Mouse (Mus musculus) forebrain, embryonic 15.5 days (tissue): ENCODE measurements around the gene Cycs. TPM values are rescaled to one million over a fixed set of nuclear protein-coding genes. Genes with fewer than 3 reads are reported as not detected.

Experiments
- ATAC-seq: fragments of 200-750 bp; cut with Nextera tagmentation; replicated peaks from 2 replicates; pipeline ENCODE4 v1.8.0; 2017; ENCODE audit warnings: mild to moderate bottlenecking, moderate TSS enrichment, moderate library complexity
- H3K27ac ChIP-seq: fragments of 300-500 bp; sonication (generic); replicated peaks from 2 replicates; pipeline ENCODE4 v1.5.1; 2015; ENCODE audit warnings: mild to moderate bottlenecking, inconsistent platforms
- H3K27me3 ChIP-seq: fragments of 300-500 bp; sonication (generic); 2 replicates; pipeline ENCODE4 v1.6.1; 2015; ENCODE audit warnings: inconsistent platforms
- H3K36me3 ChIP-seq: fragments of 300-500 bp; sonication (generic); 2 replicates; pipeline ENCODE4 v1.6.1; 2015; ENCODE audit warnings: mild to moderate bottlenecking, inconsistent platforms
- H3K4me1 ChIP-seq: fragments of 300-500 bp; sonication (generic); 2 replicates; pipeline ENCODE4 v1.6.1; 2015; ENCODE audit warnings: inconsistent platforms
- H3K4me2 ChIP-seq: fragments of 300-500 bp; sonication (generic); replicated peaks from 2 replicates; pipeline ENCODE4 v1.6.1; 2015; ENCODE audit warnings: mild to moderate bottlenecking, inconsistent platforms
- H3K4me3 ChIP-seq: fragments of 300-500 bp; sonication (generic); 2 replicates; pipeline ENCODE4 v1.5.1; 2015; ENCODE audit warnings: mild to moderate bottlenecking, inconsistent platforms
- H3K9ac ChIP-seq: fragments of 300-500 bp; sonication (generic); replicated peaks from 2 replicates; pipeline ENCODE4 v1.6.1; 2015; ENCODE audit warnings: mild to moderate bottlenecking, inconsistent platforms
- H3K9me3 ChIP-seq: fragments of 300-500 bp; sonication (generic); 2 replicates; pipeline ENCODE4 v1.6.1; 2016; ENCODE audit warnings: inconsistent platforms
- WGBS: fragments of 180-500 bp; shearing (Covaris S2); methylation state at CpG from one replicate; pipeline ENCODE4 v1.1.7; 2015; ENCODE audit warnings: mixed read lengths; 5-methylcytosine and 5-hydroxymethylcytosine counted together
- polyA plus RNA-seq: library from polyadenylated mRNA; unstranded; fragments of >200 nt; fragmentation: Nextera tagmentation; extraction: Ambion mirVana; gene quantifications from 2 replicates; pipeline ENCODE4 v1.2.1, GENCODE M21; 2015

The Cycs gene
- polyA plus RNA-seq, result 64.2 and 64.4 TPM in 2 replicates

- ATAC-seq, result peak; percentile 99
- Histone ChIP-seq H3K27me3 (no peaks in the 10 kb centered on the region), H3K4me2 (peak within 1 kb of the TSS; percentile 79), H3K4me1 (peaks cover 16% of the 10 kb centered on the region), H3K9me3 (no peaks in the 10 kb centered on the region), H3K9ac (peak within 1 kb of the TSS; percentile 98), H3K27ac (peak within 1 kb of the TSS; percentile 86), H3K36me3 (peaks cover 17% of the 10 kb centered on the region), H3K4me3 (peak within 1 kb of the TSS; percentile 88)
- WGBS, result under 1% methylated on average over 78 of the region's 78 CpGs
These were observed at the start of gene Cycs for GRCm38 (mm10) chr6:50566141-50566996. Gene Cycs (minus strand): TSS chr6:50566538.

GRCm38 (mm10) chr6:50601620-50602019, 35.3 kb upstream of the Cycs start:
- WGBS, result 32% methylated on average over 4 of the region's 4 CpGs

GRCm38 (mm10) chr6:50598560-50598959, 32.2 kb upstream of the Cycs start:
- WGBS, result 46% methylated on average over 5 of the region's 5 CpGs
- no peak overlapping the region for H3K27ac ChIP-seq
- no peaks in the 10 kb centered on the region for H3K27me3 ChIP-seq
- no peak overlapping the region for H3K9ac ChIP-seq
- H3K4me3 ChIP-seq, result no peak overlapping the region
- H3K4me2 ChIP-seq, result no peak overlapping the region
- H3K4me1 ChIP-seq, result peaks cover 8% of the 10 kb centered on the region
- no peaks in the 10 kb centered on the region for H3K36me3 ChIP-seq
- H3K9me3 ChIP-seq, result no peaks in the 10 kb centered on the region
- no peak for ATAC-seq

More at GRCm38 (mm10) chr6:50601620-50602019, 35.3 kb upstream of the Cycs start:
- Histone ChIP-seq H3K4me2 (no peak overlapping the region), H3K4me1 (peaks cover under 1% of the 10 kb centered on the region; the same call in 1 of the 2 replicates), H3K9me3 (no peaks in the 10 kb centered on the region), H3K36me3 (no peaks in the 10 kb centered on the region), H3K9ac (no peak overlapping the region), H3K27ac (no peak overlapping the region), H3K4me3 (no peak overlapping the region), H3K27me3 (no peaks in the 10 kb centered on the region)
- ATAC-seq, result no peak

GRCm38 (mm10) chr6:50596301-50597211, 30.2 kb upstream of the Cycs start, which contains the start of gene 4921507P07Rik:
Gene 4921507P07Rik (minus strand): TSS chr6:50596632.
- no peaks in the 10 kb centered on the region for H3K27me3 ChIP-seq
- peak; percentile 93 for ATAC-seq
- peak within 1 kb of the TSS; percentile 62 for H3K9ac ChIP-seq
- peak within 1 kb of the TSS; percentile 61 for H3K4me3 ChIP-seq
- H3K9me3 ChIP-seq, result no peaks in the 10 kb centered on the region
- peaks cover 8% of the 10 kb centered on the region for H3K4me1 ChIP-seq
- H3K36me3 ChIP-seq, result no peaks in the 10 kb centered on the region
- under 1% methylated on average over 55 of the region's 62 CpGs for WGBS
- H3K27ac ChIP-seq, result peak within 1 kb of the TSS; percentile 37
- peak within 1 kb of the TSS; percentile 99 for H3K4me2 ChIP-seq

GRCm38 (mm10) chr6:50594372-50594771, 28.0 kb upstream of the Cycs start:
- Histone ChIP-seq H3K9ac (no peak overlapping the region), H3K27me3 (no peaks in the 10 kb centered on the region), H3K4me2 (no peak overlapping the region), H3K36me3 (no peaks in the 10 kb centered on the region), H3K4me3 (no peak overlapping the region), H3K4me1 (peaks cover 8% of the 10 kb centered on the region), H3K27ac (no peak overlapping the region), H3K9me3 (no peaks in the 10 kb centered on the region)
- no peak for ATAC-seq
- 86% methylated on average over 2 of the region's 2 CpGs for WGBS

- no peak overlapping the region for H3K27ac ChIP-seq
- H3K4me1 ChIP-seq, result peaks cover 8% of the 10 kb centered on the region
- ATAC-seq, result no peak
- H3K4me3 ChIP-seq, result no peak overlapping the region
- no peaks in the 10 kb centered on the region for H3K27me3 ChIP-seq
- WGBS, result 69% methylated on average over 10 of the region's 10 CpGs
- no peak overlapping the region for H3K4me2 ChIP-seq
- H3K9me3 ChIP-seq, result no peaks in the 10 kb centered on the region
- no peak overlapping the region for H3K9ac ChIP-seq
- no peaks in the 10 kb centered on the region for H3K36me3 ChIP-seq
These were observed 27.1 kb upstream of the Cycs start for GRCm38 (mm10) chr6:50593334-50593845.

- WGBS, result 95% methylated on average over 3 of the region's 3 CpGs
These were observed 23.9 kb upstream of the Cycs start for GRCm38 (mm10) chr6:50590234-50590633.

GRCm38 (mm10) chr6:50588251-50588650, 21.9 kb upstream of the Cycs start:
- Histone ChIP-seq H3K36me3 (no peaks in the 10 kb centered on the region), H3K4me1 (no peaks in the 10 kb centered on the region), H3K27me3 (no peaks in the 10 kb centered on the region), H3K9me3 (no peaks in the 10 kb centered on the region), H3K9ac (no peak overlapping the region), H3K27ac (no peak overlapping the region), H3K4me2 (no peak overlapping the region), H3K4me3 (no peak overlapping the region)
- 95% methylated on average over 1 of the region's 1 CpGs for WGBS
- no peak for ATAC-seq

More at GRCm38 (mm10) chr6:50590234-50590633, 23.9 kb upstream of the Cycs start:
- H3K9me3 ChIP-seq, result no peaks in the 10 kb centered on the region
- H3K27ac ChIP-seq, result no peak overlapping the region
- no peaks in the 10 kb centered on the region for H3K4me1 ChIP-seq
- no peak overlapping the region for H3K4me3 ChIP-seq
- H3K27me3 ChIP-seq, result no peaks in the 10 kb centered on the region
- no peak for ATAC-seq
- H3K4me2 ChIP-seq, result no peak overlapping the region
- no peaks in the 10 kb centered on the region for H3K36me3 ChIP-seq
- no peak overlapping the region for H3K9ac ChIP-seq

GRCm38 (mm10) chr6:50587412-50587811, 21.1 kb upstream of the Cycs start:
- Histone ChIP-seq H3K4me3 (no peak overlapping the region), H3K9me3 (no peaks in the 10 kb centered on the region), H3K4me1 (no peaks in the 10 kb centered on the region), H3K4me2 (no peak overlapping the region), H3K9ac (no peak overlapping the region), H3K27me3 (no peaks in the 10 kb centered on the region), H3K36me3 (no peaks in the 10 kb centered on the region), H3K27ac (no peak overlapping the region)
- 88% methylated on average over 2 of the region's 2 CpGs for WGBS
- ATAC-seq, result no peak

GRCm38 (mm10) chr6:50586316-50586715, 20.0 kb upstream of the Cycs start:
- Histone ChIP-seq H3K4me3 (no peak overlapping the region), H3K4me2 (no peak overlapping the region), H3K27ac (no peak overlapping the region), H3K9ac (no peak overlapping the region), H3K36me3 (no peaks in the 10 kb centered on the region), H3K4me1 (no peaks in the 10 kb centered on the region), H3K27me3 (no peaks in the 10 kb centered on the region), H3K9me3 (no peaks in the 10 kb centered on the region)
- ATAC-seq, result no peak
- 93% methylated on average over 5 of the region's 5 CpGs for WGBS

GRCm38 (mm10) chr6:50585733-50586132, 19.4 kb upstream of the Cycs start:
- 91% methylated on average over 7 of the region's 7 CpGs for WGBS
- Histone ChIP-seq H3K9ac (no peak overlapping the region), H3K27ac (no peak overlapping the region), H3K4me1 (no peaks in the 10 kb centered on the region), H3K9me3 (no peaks in the 10 kb centered on the region), H3K4me3 (no peak overlapping the region), H3K4me2 (no peak overlapping the region), H3K36me3 (no peaks in the 10 kb centered on the region), H3K27me3 (no peaks in the 10 kb centered on the region)
- ATAC-seq, result no peak

- H3K9me3 ChIP-seq, result no peaks in the 10 kb centered on the region
- H3K4me2 ChIP-seq, result no peak overlapping the region
- H3K27ac ChIP-seq, result no peak overlapping the region
- no peaks in the 10 kb centered on the region for H3K36me3 ChIP-seq
- H3K27me3 ChIP-seq, result no peaks in the 10 kb centered on the region
- peaks cover 9% of the 10 kb centered on the region for H3K4me1 ChIP-seq
- no peak overlapping the region for H3K9ac ChIP-seq
- H3K4me3 ChIP-seq, result no peak overlapping the region
- ATAC-seq, result no peak
- WGBS, result 71% methylated on average over 1 of the region's 1 CpGs
These were observed 5.3 kb upstream of the Cycs start for GRCm38 (mm10) chr6:50571661-50572060.
